Mouse (Mus musculus): ENCODE results near the gene Olfr907.

Olfr907 gene

GRCm38 (mm10) chr9:38495501-38495900 is at the start of gene Olfr907:
TSS of gene Olfr907 (plus strand) at chr9:38495801.
- no peak for DNase-seq (ENCODE audit: low spot score)

DNA sequence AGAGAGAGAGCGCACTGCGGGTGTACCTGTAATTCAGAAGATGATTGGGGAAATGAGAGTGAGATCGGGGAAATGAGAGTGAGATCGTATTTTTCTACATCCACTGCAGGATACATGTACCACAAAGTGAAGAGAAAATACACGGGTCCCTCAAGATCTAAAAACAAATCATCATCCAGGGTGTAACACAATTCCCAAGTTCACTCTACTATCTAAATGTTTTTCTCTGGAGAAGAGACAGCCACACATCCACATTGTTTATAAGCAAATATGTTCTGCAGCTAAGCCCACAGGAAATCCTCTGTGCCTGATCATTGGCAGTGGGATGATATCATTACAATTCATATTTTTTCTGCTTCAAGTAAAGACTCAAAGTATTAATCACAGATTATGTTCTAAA is 48.2 kb upstream of the Olfr907 start, which contains the start of gene Olfr902:
Gene Olfr902, plus strand, starts transcription at position 301 of the 400 bp plus-strand sequence.
- DNase-seq (ENCODE audit: low spot score): no peak

- no peak for DNase-seq (ENCODE audit: low spot score)
These were observed 32.8 kb upstream of the Olfr907 start, which contains the start of gene Olfr904 for GRCm38 (mm10) chr9:38462844-38463243. TSS of gene Olfr904 (plus strand) at chr9:38463144.

- DNase-seq (ENCODE audit: low spot score): no peak
These were observed 24.8 kb upstream of the Olfr907 start, which contains the start of gene Olfr905 for GRCm38 (mm10) chr9:38470807-38471206. TSS of gene Olfr905 (plus strand) at chr9:38471107.

DNA sequence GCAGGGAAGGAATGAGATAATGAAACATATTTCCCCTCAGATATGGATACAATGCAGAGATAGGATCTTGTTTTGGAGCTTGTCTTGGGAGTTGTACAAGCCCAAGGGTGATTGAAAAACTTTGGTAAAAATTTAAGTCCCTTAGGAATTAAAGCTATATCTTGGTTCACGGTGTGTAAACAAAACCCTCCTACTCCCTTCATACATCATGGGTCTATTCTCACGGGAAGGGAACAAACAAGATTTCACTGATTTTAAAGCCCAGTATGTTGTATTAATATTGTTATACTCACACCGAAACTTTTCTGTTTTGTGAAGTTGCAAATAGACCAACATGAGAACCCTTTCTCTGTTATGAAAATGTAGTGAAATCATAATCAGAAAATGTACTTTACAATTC is 8.8 kb upstream of the Olfr907 start, which contains the start of gene Olfr906:
Gene Olfr906, plus strand, starts transcription at position 301 of the 400 bp plus-strand sequence.
- DNase-seq (ENCODE audit: low spot score): no peak

DNA sequence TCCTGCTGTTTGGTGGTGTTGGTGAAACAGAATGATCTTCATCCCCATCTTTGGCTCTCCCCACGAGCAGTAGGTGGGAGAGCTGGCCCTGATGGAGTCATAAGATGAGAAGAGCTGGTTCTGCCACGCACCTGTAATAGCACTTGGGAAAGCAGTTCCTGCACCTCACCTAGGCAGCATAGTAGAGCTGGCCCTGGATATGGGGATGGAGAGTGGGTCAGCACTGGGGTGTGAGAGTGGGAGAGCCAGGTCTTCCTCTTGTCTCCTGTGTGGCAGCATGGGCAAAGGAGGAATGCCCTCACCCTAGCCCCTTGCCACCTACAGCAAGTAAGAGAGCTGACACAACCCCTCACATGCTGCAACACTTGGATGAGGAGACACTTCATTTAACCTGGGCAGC is 16.8 kb downstream of the Olfr907 start:
- DNase-seq (ENCODE audit: low spot score): no peak

DNA sequence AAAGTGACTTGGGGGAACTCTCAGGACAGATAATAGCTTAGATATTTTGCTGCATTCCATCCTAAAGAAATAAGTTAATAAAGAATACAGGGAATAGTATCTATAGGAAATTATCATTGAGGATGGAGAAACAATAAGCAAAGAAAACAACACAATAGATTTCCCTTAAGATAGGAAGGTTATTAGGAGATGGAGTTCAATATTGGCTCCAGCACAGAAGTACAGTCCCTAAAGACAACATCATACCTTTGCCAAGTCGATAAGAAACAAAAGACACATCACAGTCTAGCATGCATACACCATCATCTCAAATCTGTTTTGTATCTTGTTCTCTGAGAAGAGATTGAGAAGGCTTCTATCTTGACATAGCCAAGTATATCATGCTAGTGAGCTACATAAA is 25.7 kb downstream of the Olfr907 start, which contains the start of gene Olfr911-ps1:
Gene Olfr911-ps1, plus strand, starts transcription at position 301 of the 400 bp plus-strand sequence.
- DNase-seq (ENCODE audit: low spot score): no peak

GRCm38 (mm10) chr9:38537549-38537948 is 41.9 kb downstream of the Olfr907 start, which contains the start of gene Olfr910:
TSS of gene Olfr910 (plus strand) at chr9:38537849.
- no peak for DNase-seq (ENCODE audit: low spot score)
